Mouse (Mus musculus): ENCODE data around the gene Tnrc6c.

- TF ChIP-seq POLR2A (IDR thresholded peaks at IDR 0.05; ENCODE audit: extremely low read depth, insufficient read depth, low read length) (no peak), CTCF (IDR thresholded peaks at IDR 0.05; ENCODE audit: low read depth, low read length) (no peak)
Observed at GRCm38 (mm10) chr11:117794035-117794551, 140.0 kb downstream of the Tnrc6c start.
